Mouse (Mus musculus) heart, postnatal 14 days (tissue): ENCODE results near the gene Kxd1. TPM values are rescaled to one million over a fixed set of nuclear protein-coding genes. Genes with fewer than 3 reads are reported as not detected.

Experiments used
- DNase-seq, 2 experiments: peaks; one replicate each; pipeline ENCODE4 v3.0.0; 2021 to 2022
- intact Hi-C: fragments of 180-260 bp; cut with DNase I; formaldehyde crosslinking; loops from one replicate; pipeline ENCODE4 v1.15.1; 2025
- long read RNA-seq, 2 experiments: library from polyadenylated mRNA; stranded (forward); transcript quantifications; one replicate each; pipeline ENCODE4 v2.0.0; 2021
- total RNA-seq, 2 experiments: library from RNA; stranded (reverse); gene quantifications; 2 replicates each; pipeline ENCODE4 v1.2.3; 2021

The Kxd1 gene
- total RNA-seq, result 10 to 100 TPM; 75.3 to 76.6 TPM
- long read RNA-seq, experiment 1, transcript Kxd1-201 (5 exons, 1,216 nt), result major isoform, 90 of 121 reads
- long read RNA-seq, experiment 1, partial matches to known transcripts, result 15 of 121 reads
- long read RNA-seq, experiment 1, other reads (novel, unspliced or antisense), result 12 of 121 reads
- long read RNA-seq, experiment 2, transcript Kxd1-201 (5 exons, 1,216 nt), result major isoform, 68 of 94 reads
- long read RNA-seq, experiment 2, partial matches to known transcripts, result 10 of 94 reads
- long read RNA-seq, experiment 2, other reads (novel, unspliced or antisense), result 16 of 94 reads

GRCm38 (mm10) chr8:70527512-70528181 is at the start of gene Kxd1, which contains the start of gene Fkbp8:
Gene Kxd1 (minus strand): TSS chr8:70527956.
Gene Fkbp8 (plus strand): TSS chr8:70527724.
- intact Hi-C loops, result loop anchor here (5.0 kb wide), 1 partner anchor 60 kb away; no protein-coding TSS in a partner anchor
- peak; percentile 99 for DNase-seq

- intact Hi-C loops, result no loop called here
- no peak for DNase-seq
Measured at GRCm38 (mm10) chr8:70577207-70577606, 49.5 kb upstream of the Kxd1 start.

- intact Hi-C loops, result loop anchor here (5.0 kb wide), 1 partner anchor 822 kb away; the partner anchor contains the start of genes Babam1 and Ushbp1
- peak; percentile 65 to 76 for DNase-seq
Measured at GRCm38 (mm10) chr8:70574915-70575314, 47.2 kb upstream of the Kxd1 start.

- intact Hi-C loops, result loop anchor here (5.0 kb wide), 1 partner anchor 823 kb away; the partner anchor contains the start of genes Babam1 and Ushbp1
- DNase-seq, result no peak
Measured at GRCm38 (mm10) chr8:70574302-70574701, 46.5 kb upstream of the Kxd1 start.

GRCm38 (mm10) chr8:70570990-70571389 is 43.2 kb upstream of the Kxd1 start:
- intact Hi-C loops, result loop anchor here (5.0 kb wide), 1 partner anchor 826 kb away; the partner anchor contains the start of genes Babam1 and Ushbp1
- peak; percentile 64 to 66 for DNase-seq

GRCm38 (mm10) chr8:70570360-70570759 is 42.6 kb upstream of the Kxd1 start:
- DNase-seq, result no peak
- intact Hi-C loops, result loop anchor here (5.0 kb wide), 1 partner anchor 827 kb away; the partner anchor contains the start of genes Babam1 and Ushbp1

- intact Hi-C loops, result no loop called here
- DNase-seq, result peak; percentile 60 to 66
Measured at GRCm38 (mm10) chr8:70565561-70565960, 37.8 kb upstream of the Kxd1 start.

- no peak for DNase-seq
- intact Hi-C loops, result no loop called here
Measured at GRCm38 (mm10) chr8:70564696-70565235, 37.0 kb upstream of the Kxd1 start.

- intact Hi-C loops, result no loop called here
- no peak for DNase-seq
Measured at GRCm38 (mm10) chr8:70563763-70564387, 36.1 kb upstream of the Kxd1 start.

GRCm38 (mm10) chr8:70562802-70563201 is 35.0 kb upstream of the Kxd1 start:
- DNase-seq, result peak in 1 of 2 experiments; percentile 51
- intact Hi-C loops, result no loop called here

- intact Hi-C loops, result loop anchor here (2.0 kb wide), 1 partner anchor 49 kb away; no protein-coding TSS in a partner anchor
- peak; percentile 72 to 80 for DNase-seq
Measured at GRCm38 (mm10) chr8:70561809-70562535, 34.2 kb upstream of the Kxd1 start.

- DNase-seq, result no peak
- intact Hi-C loops, result loop anchor here (2.0 kb wide), 1 partner anchor 49 kb away; no protein-coding TSS in a partner anchor
Measured at GRCm38 (mm10) chr8:70561357-70561756, 33.6 kb upstream of the Kxd1 start.

GRCm38 (mm10) chr8:70560564-70560963 is 32.8 kb upstream of the Kxd1 start:
- no peak for DNase-seq
- intact Hi-C loops, result loop anchor here (1.0 to 2.0 kb wide), 2 partner anchors 25 to 50 kb away; no protein-coding TSS in a partner anchor

- DNase-seq, result peak; percentile 68 to 79
- intact Hi-C loops, result loop anchor here (1.0 to 2.0 kb wide), 2 partner anchors 25 to 51 kb away; no protein-coding TSS in a partner anchor
Measured at GRCm38 (mm10) chr8:70560096-70560495, 32.3 kb upstream of the Kxd1 start.

- intact Hi-C loops, result no loop called here
- no peak for DNase-seq
Measured at GRCm38 (mm10) chr8:70558983-70559382, 31.2 kb upstream of the Kxd1 start.

- DNase-seq, result peak in 1 of 2 experiments; percentile 54
- intact Hi-C loops, result no loop called here
Measured at GRCm38 (mm10) chr8:70558334-70558733, 30.6 kb upstream of the Kxd1 start.

GRCm38 (mm10) chr8:70555079-70555747 is 27.5 kb upstream of the Kxd1 start:
- intact Hi-C loops, result no loop called here
- DNase-seq, result no peak

GRCm38 (mm10) chr8:70553740-70554139 is 26.0 kb upstream of the Kxd1 start:
- intact Hi-C loops, result no loop called here
- peak; percentile 75 to 82 for DNase-seq

- no peak for DNase-seq
- intact Hi-C loops, result no loop called here
Measured at GRCm38 (mm10) chr8:70552836-70553235, 25.1 kb upstream of the Kxd1 start.
